Mouse (Mus musculus): ENCODE results near the gene Tfap2c. TPM values are rescaled to one million over a fixed set of nuclear protein-coding genes. Genes with fewer than 3 reads are reported as not detected.
A peak's percentile ranks its signal among the peaks of the same experiment; 100 is the strongest.

Gene Tfap2c
- not detected for total RNA-seq (2021)
- long read RNA-seq, experiment 1, result 0 reads
- long read RNA-seq, experiment 2, result 0 reads

- peak; percentile 59 to 67 for DNase-seq
Measured at GRCm38 (mm10) chr2:172549371-172550155, at the start of gene Tfap2c. Gene Tfap2c (plus strand): TSS chr2:172549593.

GRCm38 (mm10) chr2:172500752-172501316 lies 48.6 kb upstream of the Tfap2c start:
- no peak for DNase-seq

- peak; percentile 5 to 49 for DNase-seq
Measured at GRCm38 (mm10) chr2:172501341-172501740, 48.1 kb upstream of the Tfap2c start.

GRCm38 (mm10) chr2:172502168-172502567 lies 47.2 kb upstream of the Tfap2c start:
- no peak for DNase-seq

- DNase-seq, result no peak
Measured at GRCm38 (mm10) chr2:172506121-172506520, 43.3 kb upstream of the Tfap2c start.

DNA sequence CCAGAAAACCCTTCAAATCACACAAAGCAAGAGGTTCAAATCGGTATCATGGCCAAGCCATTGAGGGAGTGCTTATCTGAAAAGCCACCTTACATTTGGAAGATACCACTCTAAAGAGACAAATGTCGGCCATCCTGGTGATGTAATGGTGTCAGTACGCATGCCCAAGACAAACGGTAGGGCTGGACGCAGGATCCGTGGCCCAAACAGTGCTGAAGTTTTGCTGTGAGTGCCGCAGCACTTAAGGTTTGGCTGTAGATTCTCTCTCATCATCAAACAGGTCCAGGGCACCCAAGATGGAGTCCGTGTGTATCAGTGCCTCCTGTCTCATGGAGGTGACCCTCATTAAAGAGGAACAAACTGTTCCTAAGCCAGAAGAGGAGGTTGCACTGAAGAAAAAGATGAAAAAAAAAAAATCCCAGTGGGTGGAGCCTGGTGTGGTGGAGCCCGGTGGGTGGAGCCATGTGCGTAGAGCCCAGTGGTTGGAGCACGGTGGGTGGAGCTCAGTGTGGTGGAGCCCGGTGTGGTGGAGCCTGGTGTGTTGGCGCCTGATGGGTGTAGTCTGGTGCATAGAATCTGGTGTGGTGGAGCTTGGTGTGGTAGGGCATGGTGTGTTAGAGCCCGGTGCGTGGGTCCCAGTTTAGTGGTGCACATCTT lies 39.2 kb upstream of the Tfap2c start:
- no peak for DNase-seq

DNA sequence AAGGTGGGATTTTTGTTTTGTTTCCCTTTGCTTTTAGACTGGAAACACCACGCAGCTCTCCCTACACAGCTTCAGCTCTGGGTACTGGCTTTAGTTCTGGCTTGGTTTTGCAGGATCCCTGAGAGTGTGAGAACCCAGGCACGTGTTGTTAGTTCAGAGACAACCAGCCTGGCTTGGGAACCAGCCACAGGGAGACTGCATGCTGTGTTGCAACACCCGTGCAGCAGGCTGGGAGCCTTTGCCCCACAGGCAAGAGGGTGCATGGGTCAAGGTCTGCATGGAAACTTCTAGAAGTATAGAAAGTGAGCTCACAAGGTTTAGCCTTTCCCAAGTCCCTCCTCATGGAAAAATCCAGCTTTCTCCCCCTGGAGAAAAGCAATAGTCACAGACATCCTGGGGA lies 38.5 kb upstream of the Tfap2c start:
- DNase-seq, result peak; percentile 14 to 19

DNA sequence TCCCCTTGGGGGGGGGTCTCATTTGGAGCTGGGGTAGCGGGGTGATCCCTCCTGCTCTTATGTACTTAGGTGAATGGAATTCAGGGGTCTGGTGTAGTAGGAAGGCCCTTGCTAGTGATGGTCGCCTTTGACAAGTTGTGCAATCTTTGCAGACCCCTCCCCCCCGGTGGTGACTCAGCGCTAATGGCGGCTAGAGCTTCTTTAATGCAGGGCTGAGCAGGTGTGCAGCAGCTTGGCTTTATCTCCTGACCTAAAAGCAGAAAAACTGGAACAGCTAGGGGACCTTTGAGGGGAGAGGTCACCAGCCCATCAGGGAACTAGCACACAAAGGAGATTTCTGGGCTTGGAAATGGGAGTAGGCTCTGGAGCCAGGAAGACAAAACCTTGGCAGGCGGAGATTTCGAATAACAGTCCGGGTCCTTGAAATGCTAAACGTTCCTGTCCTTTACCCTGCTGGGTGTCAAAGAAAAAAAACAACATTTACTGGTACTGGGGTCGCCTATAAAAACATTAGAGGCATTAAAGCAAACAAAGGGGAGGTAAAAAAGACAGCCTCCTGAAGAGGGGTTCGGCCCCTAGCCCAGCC lies 32.9 kb upstream of the Tfap2c start:
- DNase-seq, result no peak

GRCm38 (mm10) chr2:172520616-172521371 lies 28.6 kb upstream of the Tfap2c start:
- DNase-seq, result no peak

GRCm38 (mm10) chr2:172522528-172522927 lies 26.9 kb upstream of the Tfap2c start:
- no peak for DNase-seq

DNA sequence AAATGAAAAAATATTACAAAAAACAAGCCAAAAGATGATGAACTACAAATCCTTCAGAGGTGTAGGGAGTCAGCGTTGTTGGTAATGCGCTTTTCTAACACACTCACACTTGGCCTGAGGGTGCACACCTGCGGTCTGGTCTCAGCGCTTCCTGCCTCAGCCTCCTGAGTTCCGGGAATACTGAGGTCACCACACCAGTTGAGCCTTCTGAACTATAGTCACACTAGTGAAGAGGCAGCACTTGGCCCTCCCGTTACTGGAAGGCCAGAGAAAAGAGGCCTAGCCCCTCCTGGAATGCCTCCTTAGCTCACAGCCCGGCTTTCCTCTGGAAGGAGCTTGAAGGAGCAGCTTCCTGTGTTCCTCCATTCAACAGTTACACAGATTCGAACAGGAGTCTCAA lies 22.2 kb upstream of the Tfap2c start:
- no peak for DNase-seq

- no peak for DNase-seq
Measured at GRCm38 (mm10) chr2:172543987-172544386, 5.4 kb upstream of the Tfap2c start.

- no peak for DNase-seq
Measured at GRCm38 (mm10) chr2:172544601-172545127, 4.7 kb upstream of the Tfap2c start.

GRCm38 (mm10) chr2:172545592-172546235 lies 3.7 kb upstream of the Tfap2c start:
- DNase-seq, result no peak

GRCm38 (mm10) chr2:172546551-172546950 lies 2.8 kb upstream of the Tfap2c start:
- no peak for DNase-seq

DNA sequence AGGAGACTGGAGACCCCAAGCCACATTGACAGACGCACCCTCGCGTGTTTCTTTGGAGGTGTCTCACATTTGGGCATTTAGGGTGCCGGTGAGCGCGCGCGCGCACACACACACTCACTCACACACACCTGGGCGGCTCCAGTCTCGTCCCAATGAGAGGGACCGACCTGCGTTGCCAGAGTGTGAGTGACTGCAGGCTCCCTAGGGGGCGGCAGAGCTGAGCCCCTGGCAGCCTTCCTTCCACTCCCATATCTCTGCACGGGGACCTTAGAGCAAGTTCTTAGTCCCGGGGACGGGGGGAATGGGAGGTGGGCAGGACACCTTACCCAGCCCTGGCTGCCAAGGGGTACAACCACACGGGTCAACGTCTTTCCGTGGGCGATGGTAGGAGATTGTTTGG lies 2.3 kb upstream of the Tfap2c start:
- peak; percentile 25 to 30 for DNase-seq

DNA sequence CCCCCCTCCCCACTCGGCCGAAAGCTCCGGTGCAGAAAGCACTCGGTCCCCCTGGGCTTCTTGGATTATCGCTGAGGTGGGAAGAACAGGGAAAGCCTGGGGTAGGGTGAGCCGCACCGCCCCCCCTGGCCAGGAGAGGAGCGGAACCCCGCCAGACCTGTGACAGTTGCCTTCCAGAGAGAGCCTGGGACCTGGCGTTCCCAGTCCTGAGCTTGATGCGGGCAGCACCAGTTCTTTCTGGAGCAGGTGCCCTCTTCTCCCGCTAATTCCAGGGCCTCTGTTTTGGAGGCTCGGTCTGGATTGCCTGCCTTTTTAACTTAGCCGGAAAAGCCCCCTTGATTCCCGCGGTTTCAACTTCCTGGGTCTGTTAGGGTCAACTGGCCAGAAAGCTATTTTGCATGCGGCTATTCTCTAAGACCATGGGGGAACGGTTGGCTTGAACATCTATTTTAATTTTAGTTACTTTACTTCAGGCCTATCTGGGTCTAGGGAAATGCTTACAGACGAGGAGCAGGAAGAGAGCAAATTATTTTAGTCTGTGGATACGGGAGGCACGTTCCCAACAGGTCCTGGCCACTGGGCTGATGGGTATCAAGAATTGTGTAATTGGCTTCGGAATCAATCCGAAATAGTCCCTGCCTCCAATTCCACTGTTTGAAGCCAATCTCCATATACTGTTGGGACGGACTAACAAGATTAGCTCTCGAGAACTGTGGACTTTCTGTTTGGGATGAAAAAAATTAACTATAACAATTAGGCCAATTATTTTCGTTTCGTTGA lies 1.4 kb upstream of the Tfap2c start:
- no peak for DNase-seq

DNA sequence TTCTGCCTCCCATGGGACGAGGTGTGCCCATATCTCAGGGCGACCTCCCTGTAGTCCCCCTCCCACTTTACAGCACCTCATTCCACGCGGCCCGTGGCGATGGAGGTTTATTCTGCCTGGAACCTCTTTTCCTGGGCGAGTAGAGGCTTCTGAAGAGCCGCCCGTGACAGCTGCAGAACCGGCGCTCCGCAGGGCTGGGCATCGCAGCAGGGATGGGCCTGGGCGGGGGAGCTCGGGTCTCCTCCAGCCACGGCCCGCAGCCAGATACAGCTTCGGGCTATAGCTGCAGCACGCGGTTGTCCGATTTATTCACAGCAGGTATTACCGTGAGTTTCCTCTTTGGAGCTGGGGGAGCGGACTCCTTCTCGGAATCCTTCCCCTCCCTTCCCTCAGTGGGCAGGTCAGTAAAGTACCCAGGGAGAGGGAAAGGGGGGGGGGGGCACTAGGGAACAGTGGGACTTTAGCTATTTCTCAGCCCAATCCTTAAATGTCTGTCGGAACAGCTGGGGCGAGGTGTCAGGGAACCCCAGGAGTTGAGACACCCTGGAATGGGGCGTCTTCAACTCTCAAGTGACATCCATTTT lies 629 bp upstream of the Tfap2c start:
- DNase-seq, result no peak

- DNase-seq, result peak; percentile 74 to 80
Measured at GRCm38 (mm10) chr2:172550364-172551080, 1.1 kb downstream of the Tfap2c start.
